Mouse (Mus musculus): Measurements from ENCODE around the gene Gm21897. TPM values are rescaled to one million over a fixed set of nuclear protein-coding genes. Genes with fewer than 3 reads are reported as not detected.

Gene Gm21897
- polyA plus RNA-seq, 2 experiments: not detected

GRCm38 (mm10) chr16:15294911-15295659, 22.2 kb upstream of the Gm21897 start:
- Histone ChIP-seq H3K9me3 (ENCODE audit: control insufficient read depth, low read length) (no peaks in the 10 kb centered on the region), H3K4me1 (ENCODE audit: control insufficient read depth, insufficient read depth, low read length) (peaks cover 20% of the 10 kb centered on the region), H3K4me3 (replicated peaks; ENCODE audit: low read length) (no peak overlapping the region), H3K9ac (ENCODE audit: low read depth, low read length, severe bottlenecking) (no peak overlapping the region), H3K27ac (replicated peaks; ENCODE audit: low read depth, low read length) (peak overlapping the region; percentile 39), H3K27me3 (ENCODE audit: control insufficient read depth, insufficient read depth, low read length) (no peaks in the 10 kb centered on the region), H3K4me2 (replicated peaks; ENCODE audit: low read depth, low read length, severe bottlenecking) (no peak overlapping the region), H3K36me3 (ENCODE audit: control insufficient read depth, insufficient read depth, low read length) (no peaks in the 10 kb centered on the region)
- ATAC-seq (ENCODE audit: low FRiP score, low read depth): peak; percentile 89
- no peak for TF ChIP-seq POLR2A (IDR thresholded peaks at IDR 0.05; ENCODE audit: borderline replicate concordance, extremely low read depth, insufficient read depth, insufficient read length)
- 6% methylated on average over 8 of the region's 8 CpGs for WGBS
- peak; percentile 96 for DNase-seq (ENCODE audit: low spot score)

- no peak overlapping the region for H3K27ac ChIP-seq (replicated peaks; ENCODE audit: low read depth, low read length)
- ATAC-seq (ENCODE audit: low FRiP score, low read depth): no peak
- TF ChIP-seq POLR2A (IDR thresholded peaks at IDR 0.05; ENCODE audit: borderline replicate concordance, extremely low read depth, insufficient read depth, insufficient read length): no peak
Observed at GRCm38 (mm10) chr16:15334526-15334925, 17.3 kb downstream of the Gm21897 start.

GRCm38 (mm10) chr16:15339051-15339450, 21.8 kb downstream of the Gm21897 start:
- Histone ChIP-seq H3K9ac (ENCODE audit: low read depth, low read length, severe bottlenecking) (no peak overlapping the region), H3K27me3 (ENCODE audit: control insufficient read depth, insufficient read depth, low read length) (no peaks in the 10 kb centered on the region), H3K4me2 (replicated peaks; ENCODE audit: low read depth, low read length, severe bottlenecking) (no peak overlapping the region), H3K9me3 (ENCODE audit: control insufficient read depth, low read length) (no peaks in the 10 kb centered on the region), H3K4me3 (replicated peaks; ENCODE audit: low read length) (no peak overlapping the region), H3K27ac (replicated peaks; ENCODE audit: low read depth, low read length) (no peak overlapping the region), H3K4me1 (ENCODE audit: control insufficient read depth, insufficient read depth, low read length) (no peaks in the 10 kb centered on the region), H3K36me3 (ENCODE audit: control insufficient read depth, insufficient read depth, low read length) (no peaks in the 10 kb centered on the region)
- WGBS: 76% methylated on average over 4 of the region's 4 CpGs
- no peak for TF ChIP-seq POLR2A (IDR thresholded peaks at IDR 0.05; ENCODE audit: borderline replicate concordance, extremely low read depth, insufficient read depth, insufficient read length)
- no peak for ATAC-seq (ENCODE audit: low FRiP score, low read depth)
- no peak for DNase-seq (ENCODE audit: low spot score)

More at GRCm38 (mm10) chr16:15334526-15334925, 17.3 kb downstream of the Gm21897 start:
- Histone ChIP-seq H3K36me3 (ENCODE audit: control insufficient read depth, insufficient read depth, low read length) (no peaks in the 10 kb centered on the region), H3K9ac (ENCODE audit: low read depth, low read length, severe bottlenecking) (no peak overlapping the region), H3K4me2 (replicated peaks; ENCODE audit: low read depth, low read length, severe bottlenecking) (no peak overlapping the region), H3K4me3 (replicated peaks; ENCODE audit: low read length) (no peak overlapping the region), H3K4me1 (ENCODE audit: control insufficient read depth, insufficient read depth, low read length) (no peaks in the 10 kb centered on the region), H3K9me3 (ENCODE audit: control insufficient read depth, low read length) (no peaks in the 10 kb centered on the region), H3K27me3 (ENCODE audit: control insufficient read depth, insufficient read depth, low read length) (no peaks in the 10 kb centered on the region)
- no peak for DNase-seq (ENCODE audit: low spot score)

- ATAC-seq (ENCODE audit: low FRiP score, low read depth) (no peak), DNase-seq (ENCODE audit: low spot score) (no peak)
- Histone ChIP-seq H3K27ac (replicated peaks; ENCODE audit: low read depth, low read length) (no peak overlapping the region), H3K4me3 (replicated peaks; ENCODE audit: low read length) (no peak overlapping the region), H3K4me2 (replicated peaks; ENCODE audit: low read depth, low read length, severe bottlenecking) (no peak overlapping the region), H3K27me3 (ENCODE audit: control insufficient read depth, insufficient read depth, low read length) (no peaks in the 10 kb centered on the region), H3K36me3 (ENCODE audit: control insufficient read depth, insufficient read depth, low read length) (no peaks in the 10 kb centered on the region), H3K4me1 (ENCODE audit: control insufficient read depth, insufficient read depth, low read length) (no peaks in the 10 kb centered on the region), H3K9me3 (ENCODE audit: control insufficient read depth, low read length) (no peaks in the 10 kb centered on the region), H3K9ac (ENCODE audit: low read depth, low read length, severe bottlenecking) (no peak overlapping the region)
- no peak for TF ChIP-seq POLR2A (IDR thresholded peaks at IDR 0.05; ENCODE audit: borderline replicate concordance, extremely low read depth, insufficient read depth, insufficient read length)
- 67% methylated on average over 1 of the region's 1 CpGs for WGBS
Observed at GRCm38 (mm10) chr16:15346045-15346444, 28.8 kb downstream of the Gm21897 start.

GRCm38 (mm10) chr16:15349381-15349780, 32.1 kb downstream of the Gm21897 start:
- H3K27ac ChIP-seq (replicated peaks; ENCODE audit: low read depth, low read length): no peak overlapping the region
- no peak overlapping the region for H3K4me2 ChIP-seq (replicated peaks; ENCODE audit: low read depth, low read length, severe bottlenecking)
- H3K4me3 ChIP-seq (replicated peaks; ENCODE audit: low read length): no peak overlapping the region
- 47% methylated on average over 2 of the region's 2 CpGs for whole genome bisulfite sequencing
- H3K9ac ChIP-seq (ENCODE audit: low read depth, low read length, severe bottlenecking): no peak overlapping the region
- no peaks in the 10 kb centered on the region for H3K4me1 ChIP-seq (ENCODE audit: control insufficient read depth, insufficient read depth, low read length)
- no peak for TF ChIP-seq POLR2A (IDR thresholded peaks at IDR 0.05; ENCODE audit: borderline replicate concordance, extremely low read depth, insufficient read depth, insufficient read length)
- no peaks in the 10 kb centered on the region for H3K9me3 ChIP-seq (ENCODE audit: control insufficient read depth, low read length)
- no peaks in the 10 kb centered on the region for H3K27me3 ChIP-seq (ENCODE audit: control insufficient read depth, insufficient read depth, low read length)
- DNase-seq (ENCODE audit: low spot score): no peak
- no peak for ATAC-seq (ENCODE audit: low FRiP score, low read depth)
- no peaks in the 10 kb centered on the region for H3K36me3 ChIP-seq (ENCODE audit: control insufficient read depth, insufficient read depth, low read length)

Data from limb, embryonic 14.5 days (tissue).